Mouse (Mus musculus) embryo, embryonic 11 days (tissue): Measurements from ENCODE around the gene Tspo2.

Experiments
- DNase-seq: peaks from one replicate; pipeline ENCODE4 v3.0.0-alpha.2; 2015

Gene Tspo2

DNA sequence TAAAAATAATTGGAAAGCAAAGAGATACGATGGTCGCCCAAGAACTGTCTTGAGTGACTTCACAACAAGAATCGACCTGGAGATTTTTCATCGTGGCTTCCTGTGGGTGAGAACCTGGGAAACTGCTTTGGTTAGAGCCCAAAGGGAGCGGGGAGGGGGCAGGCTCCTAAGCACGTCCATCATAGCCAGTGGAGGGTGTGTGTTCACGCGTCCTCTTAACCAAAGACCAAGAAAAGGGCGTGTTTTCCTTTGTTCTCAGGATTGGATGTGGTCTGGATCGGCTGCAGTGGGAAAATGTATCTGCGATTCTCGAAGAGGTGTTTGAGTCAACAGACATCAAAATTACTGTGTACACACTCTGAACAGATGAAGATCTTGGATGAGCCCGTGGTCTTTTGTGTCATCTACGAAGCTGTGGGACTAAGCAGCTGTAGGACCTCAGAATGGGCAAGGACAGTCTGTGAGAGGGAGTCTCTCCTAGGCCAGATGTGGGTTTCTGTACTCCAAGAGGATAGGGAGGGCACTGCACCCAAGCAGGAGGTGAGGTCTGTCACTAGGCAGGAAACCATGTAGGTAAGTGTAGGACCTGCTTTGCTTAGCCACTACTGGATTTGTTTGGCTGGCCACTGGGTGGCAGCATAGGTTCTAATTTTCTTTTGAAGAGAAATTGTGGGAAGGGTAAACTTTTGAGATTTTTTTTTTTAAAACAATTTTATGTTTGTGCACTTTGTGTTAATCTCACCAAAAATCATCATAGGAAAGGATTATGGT is 34.7 kb downstream of the Tspo2 start:
- DNase-seq = peak; percentile 76

DNA sequence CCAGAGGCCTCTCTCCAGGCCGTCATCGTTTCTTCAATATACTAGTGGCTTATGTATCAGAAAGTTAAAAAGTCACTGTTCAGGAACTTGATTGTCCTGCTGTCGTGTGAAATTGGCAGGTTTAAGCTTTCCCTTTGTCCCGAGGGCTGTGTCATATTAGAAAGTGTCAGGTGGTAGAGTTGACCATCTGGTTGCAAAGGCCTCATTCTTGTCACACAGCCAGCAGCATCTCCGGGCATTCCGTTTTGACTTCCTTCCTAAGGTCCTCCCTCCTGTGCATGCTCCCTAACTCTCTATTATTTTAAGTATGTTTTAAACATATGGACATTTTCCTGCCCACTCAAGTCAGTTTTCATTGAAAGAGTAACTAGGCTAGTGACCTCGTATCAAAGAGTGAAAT is 35.3 kb downstream of the Tspo2 start:
- DNase-seq = no peak

DNA sequence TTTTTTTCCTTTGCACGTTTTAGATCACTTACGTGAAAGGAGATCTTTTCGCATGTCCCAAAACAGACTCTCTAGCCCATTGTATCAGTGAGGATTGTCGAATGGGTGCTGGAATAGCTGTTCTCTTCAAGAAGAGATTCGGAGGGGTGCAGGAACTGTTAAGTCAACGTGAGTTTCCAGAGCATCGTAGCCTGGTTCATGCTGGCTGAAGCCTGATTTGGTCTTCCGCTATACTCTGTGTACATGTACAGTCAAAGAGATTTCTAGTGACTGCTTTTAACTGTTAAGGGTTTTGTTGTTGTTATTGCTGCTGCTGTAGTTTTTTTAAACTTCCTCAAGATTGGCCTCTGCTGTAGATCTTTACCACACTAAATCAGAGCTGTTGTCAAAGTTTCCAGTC is 40.1 kb downstream of the Tspo2 start:
- DNase-seq = no peak

DNA sequence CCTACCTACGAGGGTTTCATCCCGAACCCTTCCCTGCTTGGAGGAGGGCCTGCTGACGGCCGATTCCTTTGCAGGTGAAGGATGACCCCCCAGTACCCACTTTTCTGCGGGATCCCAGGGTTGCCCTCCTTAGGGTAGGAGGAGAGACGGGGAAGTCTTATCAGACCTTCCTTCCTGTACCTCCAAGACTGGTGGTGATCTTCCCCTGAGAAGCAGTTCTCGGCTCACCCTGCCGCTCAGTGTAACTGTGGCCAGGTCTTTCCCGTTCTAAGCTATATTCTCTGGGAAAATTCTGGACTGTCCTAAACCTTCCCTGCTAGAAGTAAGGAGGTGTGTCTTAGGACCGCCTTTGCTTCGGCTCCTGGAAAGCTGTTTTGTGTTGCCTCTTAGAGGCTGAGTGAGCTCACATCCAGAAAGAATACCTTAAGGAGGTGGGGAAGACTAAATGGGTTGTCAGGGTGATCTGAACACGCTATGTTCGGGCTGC is 41.0 kb downstream of the Tspo2 start:
- DNase-seq = peak; percentile 62

DNA sequence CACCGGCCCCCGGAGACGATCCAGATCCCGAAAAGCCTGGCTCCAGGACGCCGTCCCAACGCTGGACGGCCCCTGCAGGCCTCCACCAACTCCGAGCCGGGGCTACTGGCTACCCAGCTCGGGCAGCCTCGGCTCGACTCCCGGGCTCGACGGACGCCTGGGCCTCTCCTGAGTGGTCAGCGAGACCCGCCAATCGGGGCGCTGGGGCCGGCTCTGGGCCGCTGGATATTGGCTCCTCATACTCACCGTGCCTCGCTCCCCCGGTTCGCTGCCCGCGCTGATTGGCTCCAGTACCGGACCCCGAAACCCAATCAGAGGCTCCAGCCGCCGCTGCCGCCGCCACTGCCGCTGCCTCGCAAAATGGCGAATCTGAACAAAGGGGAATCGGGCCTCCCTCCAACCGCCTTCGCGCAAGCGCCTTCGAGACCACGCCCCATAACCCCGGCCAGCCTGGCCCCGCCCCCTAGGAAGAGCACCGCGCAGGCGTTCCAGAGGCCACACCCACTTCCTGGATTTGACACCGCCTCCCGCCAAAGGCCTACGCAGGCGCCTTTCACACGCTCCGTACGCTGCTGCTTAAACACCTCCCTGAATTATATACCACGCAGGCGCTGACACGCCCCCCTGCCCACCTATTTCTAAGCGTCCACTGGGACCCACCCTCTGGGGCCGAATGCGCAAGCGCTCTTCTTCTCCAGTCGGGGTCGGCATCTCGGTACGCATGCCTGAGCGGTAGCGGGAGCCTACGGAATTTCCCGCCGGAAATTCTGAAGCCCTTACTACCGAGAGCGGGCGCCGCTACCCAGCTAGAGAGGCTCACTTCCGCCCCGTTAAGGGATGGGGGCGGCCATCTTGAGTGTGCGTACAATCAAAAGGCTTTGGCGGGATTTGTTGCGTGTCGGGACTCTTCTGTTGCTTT is 41.7 kb downstream of the Tspo2 start, which contains the start of the genes Nfya and Oard1:
Gene Nfya, minus strand, starts transcription at position 527 of the 919 bp plus-strand sequence.
Gene Oard1, plus strand, starts transcription at position 635 of the 919 bp plus-strand sequence.
- DNase-seq = peak; percentile 100

DNA sequence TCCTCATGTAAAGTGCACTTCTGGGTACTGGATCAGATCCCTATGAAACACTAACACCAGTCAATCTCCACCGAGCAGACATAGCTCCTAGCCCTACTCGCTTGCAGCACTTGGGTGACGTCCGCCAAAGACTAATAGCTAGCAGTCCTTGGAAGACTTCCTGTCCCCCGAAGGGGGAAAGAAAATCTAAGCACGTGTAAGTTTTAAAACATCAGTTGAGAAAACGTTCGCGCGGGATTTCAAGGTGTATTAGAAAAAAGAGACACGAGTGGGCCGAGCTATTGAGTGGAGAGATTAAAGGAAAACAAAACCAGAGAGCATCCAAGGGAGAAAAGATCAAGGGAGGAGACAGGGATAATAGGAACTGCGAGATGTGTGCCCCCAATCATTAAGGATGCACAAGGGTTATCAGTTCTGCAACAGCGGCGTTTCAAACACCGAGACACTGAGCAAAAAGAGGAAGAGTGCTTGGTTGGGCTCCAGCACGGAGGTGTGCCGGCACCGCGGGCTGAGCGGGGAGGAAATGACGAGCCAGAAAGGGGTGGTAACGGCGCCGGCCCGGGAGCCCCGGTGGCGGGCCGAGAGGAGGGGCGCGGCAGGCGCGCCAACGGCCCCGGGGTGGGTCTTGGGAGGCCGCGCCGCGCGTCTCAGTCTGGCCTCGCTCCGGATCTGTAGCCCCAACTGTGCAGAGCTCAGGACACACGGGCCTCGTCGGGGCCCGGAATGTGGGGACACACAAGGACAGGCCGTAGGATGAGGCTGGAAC is 42.6 kb downstream of the Tspo2 start:
- peak; percentile 83 for DNase-seq

DNA sequence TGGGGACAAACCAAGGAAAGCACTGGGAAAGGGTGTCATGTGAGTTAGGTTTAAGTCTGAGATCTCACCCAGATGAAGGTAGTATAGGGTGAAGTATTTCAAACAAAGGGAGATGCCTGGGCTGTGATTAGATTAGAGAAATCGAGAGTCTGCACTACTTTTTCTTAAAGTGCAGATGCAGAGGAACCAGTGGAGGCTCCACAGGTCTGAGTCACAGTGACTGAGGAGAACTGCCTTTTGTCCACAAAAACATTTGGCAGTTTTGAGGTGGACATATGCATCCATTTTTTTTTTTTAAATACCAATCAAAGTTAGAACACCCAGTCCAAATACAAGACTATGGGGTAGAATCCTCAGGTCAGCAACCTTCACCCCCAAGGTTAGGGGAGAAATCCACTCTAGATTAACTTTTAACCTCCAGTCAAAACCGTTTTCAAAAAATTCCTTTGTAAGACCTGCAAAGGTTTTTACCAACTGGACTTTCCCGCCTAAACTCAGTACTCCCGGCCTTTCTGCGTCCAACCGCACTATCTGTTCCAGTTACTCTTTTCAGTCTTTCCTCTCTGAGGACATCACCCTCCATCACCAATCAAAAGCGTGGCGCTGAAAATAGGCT is 43.3 kb downstream of the Tspo2 start:
- no peak for DNase-seq

DNA sequence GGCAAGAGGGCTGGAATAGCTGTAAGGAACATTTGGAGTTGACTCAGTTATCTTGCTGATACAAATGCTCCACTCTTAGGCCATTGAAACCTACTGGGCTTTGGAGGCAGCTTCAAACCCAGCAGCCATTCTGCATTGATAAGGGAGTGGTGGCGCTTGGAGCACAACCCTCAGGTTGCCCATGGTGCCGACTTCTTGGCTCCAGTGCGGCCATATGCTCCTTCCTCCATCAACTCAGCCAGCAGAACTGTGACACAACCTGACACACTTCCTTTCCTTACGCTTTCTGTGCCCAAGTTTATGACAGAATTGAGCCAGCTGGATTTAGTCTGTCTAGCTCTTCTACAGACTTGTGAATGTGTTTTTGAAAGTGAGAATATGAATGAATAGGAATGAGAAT is 44.2 kb downstream of the Tspo2 start:
- no peak for DNase-seq

DNA sequence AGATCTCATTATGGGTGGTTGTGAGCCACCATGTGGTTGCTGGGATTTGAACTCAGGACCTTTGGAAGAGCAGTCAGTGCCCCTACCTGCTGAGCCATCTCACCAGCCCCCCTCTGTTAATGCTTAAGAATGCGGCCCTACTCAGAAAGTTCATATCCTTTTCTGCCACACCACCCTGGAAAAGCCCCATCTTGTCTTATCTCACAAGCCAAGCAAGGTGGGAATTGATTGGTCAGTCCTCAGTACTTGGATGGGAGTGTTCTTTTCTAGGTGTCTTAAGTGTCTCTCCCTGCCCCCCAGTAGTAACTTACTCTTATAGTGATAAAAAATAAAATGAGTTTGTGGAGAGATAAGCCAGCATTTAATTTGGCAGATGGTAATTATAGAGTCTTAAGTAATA is 46.6 kb downstream of the Tspo2 start:
- no peak for DNase-seq

DNA sequence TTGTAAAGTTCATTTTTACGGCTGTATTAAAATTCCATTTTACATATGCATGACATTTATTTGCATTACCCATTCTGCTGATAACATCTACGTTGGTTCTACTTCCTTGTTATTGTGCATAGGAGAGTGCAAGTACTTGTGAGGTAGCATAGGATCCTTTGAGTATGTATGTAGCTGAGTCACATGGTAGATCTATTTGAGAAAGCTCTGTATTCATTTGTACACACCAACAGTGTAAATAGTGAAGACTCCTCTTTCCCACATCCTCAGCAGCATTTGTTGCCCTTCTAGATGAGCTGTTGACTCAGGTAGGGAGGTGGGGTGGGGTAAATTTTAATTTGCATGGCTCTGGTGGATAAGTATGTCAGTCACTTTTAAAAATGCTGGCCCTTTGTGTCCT is 47.5 kb downstream of the Tspo2 start:
- no peak for DNase-seq

DNA sequence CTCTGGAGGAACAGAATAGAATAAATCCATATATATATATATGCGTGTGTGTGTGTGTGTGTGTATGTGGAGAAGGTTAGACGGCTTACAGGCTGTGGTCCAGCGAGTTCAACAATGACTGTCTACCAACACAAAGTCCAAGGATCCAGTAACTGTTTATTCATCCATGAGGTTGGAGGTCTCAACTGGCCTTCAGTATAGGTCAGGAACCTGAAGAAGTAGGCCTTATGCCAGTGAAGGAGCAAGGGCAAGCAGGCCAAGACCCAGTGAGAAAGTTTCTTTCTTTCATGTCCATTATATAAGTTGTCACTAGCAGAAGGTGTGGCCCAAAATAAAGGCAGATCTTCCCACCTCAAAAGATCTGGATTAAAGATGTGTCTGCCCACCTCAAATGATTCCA is 48.6 kb downstream of the Tspo2 start:
- DNase-seq = no peak

DNA sequence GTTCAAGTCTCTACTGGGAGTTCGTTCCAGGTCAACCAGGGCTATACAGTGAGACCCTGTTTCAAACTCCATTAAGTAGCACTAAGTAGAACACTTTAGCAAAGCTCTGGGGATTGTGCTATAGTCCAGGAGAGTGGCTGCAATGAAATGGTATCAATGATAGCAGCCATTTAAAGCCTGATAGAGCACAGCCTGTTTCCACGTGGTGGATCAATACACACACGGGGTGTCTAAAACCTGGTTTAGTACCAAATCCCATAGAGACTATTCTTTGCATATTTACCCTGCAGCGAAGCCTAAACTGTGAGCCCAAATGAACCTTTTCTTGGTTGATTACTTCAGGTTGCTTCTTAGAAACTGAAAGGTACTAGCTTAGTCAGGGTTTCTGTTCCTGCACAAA is 49.6 kb downstream of the Tspo2 start:
- no peak for DNase-seq
